Mouse (Mus musculus): ENCODE measurements around the gene Mrpl55.

The Mrpl55 gene

DNA sequence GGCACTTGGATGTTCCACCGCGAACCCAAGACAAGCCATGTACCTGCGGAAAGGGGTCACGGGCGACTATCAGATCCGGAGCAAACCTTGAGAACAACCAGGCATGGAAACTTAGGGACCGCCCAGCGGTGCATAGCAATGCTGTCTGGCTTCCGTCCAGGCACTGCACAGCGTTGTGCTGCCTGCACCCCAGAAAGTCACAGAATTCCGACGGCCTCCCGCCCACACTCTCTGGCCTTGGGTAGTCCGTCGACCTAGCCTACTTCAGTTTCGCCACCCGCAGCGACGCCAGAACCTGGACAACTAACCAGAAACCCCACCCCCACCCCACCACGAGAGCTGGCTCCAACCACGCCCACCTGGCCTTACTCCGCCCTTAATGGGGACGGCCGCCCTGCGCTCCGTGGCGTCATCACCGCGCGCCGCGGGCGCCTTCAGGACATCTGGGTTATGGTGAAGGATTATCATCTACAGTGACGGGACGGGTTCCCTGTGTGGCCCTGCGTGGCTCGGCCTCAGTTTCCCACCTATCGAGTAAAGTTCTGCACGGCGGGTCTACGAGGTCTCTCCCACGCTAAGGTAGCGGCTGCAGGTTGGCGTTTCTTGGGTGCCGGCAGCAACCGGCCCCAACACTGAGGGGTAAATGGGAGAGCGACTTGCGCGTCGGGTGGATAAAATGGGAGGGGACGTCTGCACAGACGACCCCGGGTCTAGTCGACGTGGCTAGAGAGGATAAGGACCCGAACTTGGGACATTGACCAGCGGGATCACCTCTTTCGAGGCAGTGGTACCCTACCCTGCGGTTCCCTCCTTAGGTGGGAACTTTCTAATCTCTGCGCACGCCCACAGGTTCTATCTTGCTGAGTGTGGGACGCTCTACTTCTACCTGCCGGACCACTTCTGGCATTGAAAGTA lies at the start of gene Mrpl55:
TSS of gene Mrpl55 (plus strand) at position 406 of the 915 bp plus-strand sequence.
- DNase-seq (ENCODE audit: low spot score): peak; percentile 93

DNA sequence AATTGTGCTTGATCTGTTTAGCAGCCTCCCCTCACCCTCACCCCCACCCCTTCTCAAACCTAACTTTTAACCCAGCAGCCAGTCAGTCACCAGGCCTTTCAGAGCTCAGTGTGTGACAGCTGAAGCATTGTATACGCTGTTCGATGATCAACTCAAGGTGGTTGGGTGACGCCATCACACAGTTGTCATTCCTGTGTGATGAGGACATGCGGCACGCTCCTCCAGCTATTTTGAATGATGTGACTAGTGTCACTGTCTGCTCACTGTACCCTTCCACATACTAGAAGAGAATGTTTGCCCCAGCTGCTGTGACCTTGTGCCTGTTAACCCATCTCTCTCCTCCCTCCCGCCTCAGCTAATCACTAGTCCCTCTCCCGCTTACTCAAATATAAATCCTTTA lies 48.1 kb upstream of the Mrpl55 start:
- DNase-seq (ENCODE audit: low spot score): no peak

DNA sequence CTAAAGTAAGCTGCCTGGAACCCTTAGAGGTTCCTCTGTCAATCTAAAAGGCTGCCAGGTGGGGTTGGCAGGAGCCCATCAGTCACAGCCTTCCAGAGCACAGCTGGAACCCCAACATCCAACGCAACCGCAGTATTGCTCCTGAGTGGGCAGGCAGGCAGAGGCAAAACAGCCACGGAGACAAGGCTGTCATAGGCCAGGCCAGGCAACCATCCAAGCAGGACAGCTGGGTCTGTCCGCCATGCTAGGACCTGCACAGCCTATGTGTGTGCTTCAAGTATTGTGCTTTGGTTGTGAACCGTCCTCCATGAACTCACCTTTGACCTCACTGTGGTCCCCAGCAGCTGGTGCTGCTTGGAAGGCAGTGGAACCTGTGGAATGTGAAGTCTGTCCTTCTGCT lies 46.4 kb upstream of the Mrpl55 start:
- no peak for DNase-seq (ENCODE audit: low spot score)

DNA sequence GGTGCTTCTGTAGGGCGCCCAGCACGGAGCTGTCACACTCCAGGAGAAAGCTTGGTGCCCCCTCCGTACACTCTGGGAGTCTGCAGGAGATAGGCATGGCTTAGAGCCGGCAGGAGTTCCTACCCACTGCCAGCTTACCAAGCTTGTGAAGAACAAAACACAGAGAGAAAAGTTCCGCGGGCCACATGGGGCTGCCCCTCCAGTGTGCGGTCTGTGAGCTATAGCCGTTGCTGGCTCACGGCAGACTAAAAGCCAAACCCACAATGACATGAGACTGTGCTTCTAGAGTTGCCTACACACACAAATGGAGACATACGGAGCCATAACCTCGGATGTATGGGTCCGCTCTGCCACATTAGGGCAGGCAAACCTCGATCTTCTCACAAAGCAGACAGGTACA lies 43.2 kb upstream of the Mrpl55 start:
- no peak for DNase-seq (ENCODE audit: low spot score)

DNA sequence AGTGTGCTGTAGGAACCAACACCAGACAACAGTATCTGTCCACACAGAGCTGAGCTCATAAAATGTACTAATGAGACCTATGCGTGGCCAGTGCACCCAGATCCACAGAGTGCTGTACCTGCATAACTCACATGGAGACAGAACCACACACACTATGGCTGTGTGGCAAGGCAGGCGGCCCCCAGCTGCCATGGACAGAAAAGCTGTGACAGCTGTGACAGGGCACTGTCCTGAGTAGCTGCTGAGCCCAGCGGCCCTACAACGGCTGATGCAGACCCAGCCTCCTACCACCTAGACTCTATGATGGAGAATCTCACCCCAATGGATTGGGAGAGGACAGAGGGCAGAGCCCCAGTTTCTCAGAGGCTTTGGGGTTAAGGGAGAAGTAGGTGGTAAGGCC lies 42.7 kb upstream of the Mrpl55 start:
- no peak for DNase-seq (ENCODE audit: low spot score)

DNA sequence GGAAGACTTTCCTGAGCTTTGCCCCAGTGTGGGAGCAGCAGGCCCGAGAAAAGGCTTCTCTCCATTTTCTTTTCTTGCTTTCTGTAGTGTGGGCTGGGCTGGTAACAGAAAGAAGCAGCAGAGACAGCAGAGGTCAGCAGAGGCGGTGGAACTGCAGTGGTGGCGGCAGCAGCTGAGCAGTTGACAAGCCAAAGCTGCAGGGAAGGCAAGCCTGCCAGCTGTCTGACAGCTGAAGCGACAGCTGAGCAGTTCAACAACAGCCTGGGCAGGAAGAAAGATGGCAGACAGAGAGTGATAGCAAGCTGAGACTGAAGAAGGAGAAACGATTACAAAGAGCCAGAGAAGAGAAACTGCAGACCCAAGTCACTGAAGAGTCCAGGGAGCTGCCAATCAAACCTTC lies 40.9 kb upstream of the Mrpl55 start:
- peak; percentile 4 for DNase-seq (ENCODE audit: low spot score)

DNA sequence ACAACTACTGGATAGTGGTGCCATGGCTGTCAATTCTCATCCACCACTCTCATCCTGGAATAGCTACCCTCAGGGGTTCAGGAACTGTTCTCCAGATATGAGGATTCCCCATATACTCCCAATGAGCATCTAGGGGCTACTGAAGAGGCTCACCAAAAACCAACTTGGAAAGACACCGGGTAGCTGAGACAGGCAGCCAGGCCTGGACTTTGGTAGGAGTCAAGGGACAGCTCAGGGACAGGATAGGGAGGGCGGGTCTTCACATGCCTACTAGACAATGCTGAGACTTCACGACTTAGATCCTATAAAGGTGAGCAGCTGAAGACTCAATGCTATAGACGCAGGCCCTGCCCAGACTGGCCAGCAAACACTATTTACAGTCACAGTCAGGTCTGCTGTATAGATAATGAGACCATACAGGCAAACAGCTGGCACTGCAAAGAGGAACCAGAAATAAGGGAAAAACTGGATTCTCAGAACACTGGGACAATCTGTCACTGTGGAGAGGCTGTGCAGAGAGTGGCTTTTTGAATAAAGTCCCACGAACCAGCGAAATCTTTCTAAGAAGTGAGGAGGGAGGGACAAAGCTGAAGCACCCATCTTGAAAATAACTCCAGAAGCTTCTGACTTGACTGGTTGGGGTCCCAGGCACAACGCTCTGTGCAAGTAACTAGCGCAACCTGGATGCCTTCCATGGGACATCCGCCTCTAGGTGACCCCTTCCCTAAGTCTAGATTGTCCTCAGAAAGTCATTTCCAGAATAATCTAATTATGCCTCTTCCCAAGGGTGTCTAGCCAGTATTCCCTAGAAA lies 39.6 kb upstream of the Mrpl55 start:
- DNase-seq (ENCODE audit: low spot score): no peak

DNA sequence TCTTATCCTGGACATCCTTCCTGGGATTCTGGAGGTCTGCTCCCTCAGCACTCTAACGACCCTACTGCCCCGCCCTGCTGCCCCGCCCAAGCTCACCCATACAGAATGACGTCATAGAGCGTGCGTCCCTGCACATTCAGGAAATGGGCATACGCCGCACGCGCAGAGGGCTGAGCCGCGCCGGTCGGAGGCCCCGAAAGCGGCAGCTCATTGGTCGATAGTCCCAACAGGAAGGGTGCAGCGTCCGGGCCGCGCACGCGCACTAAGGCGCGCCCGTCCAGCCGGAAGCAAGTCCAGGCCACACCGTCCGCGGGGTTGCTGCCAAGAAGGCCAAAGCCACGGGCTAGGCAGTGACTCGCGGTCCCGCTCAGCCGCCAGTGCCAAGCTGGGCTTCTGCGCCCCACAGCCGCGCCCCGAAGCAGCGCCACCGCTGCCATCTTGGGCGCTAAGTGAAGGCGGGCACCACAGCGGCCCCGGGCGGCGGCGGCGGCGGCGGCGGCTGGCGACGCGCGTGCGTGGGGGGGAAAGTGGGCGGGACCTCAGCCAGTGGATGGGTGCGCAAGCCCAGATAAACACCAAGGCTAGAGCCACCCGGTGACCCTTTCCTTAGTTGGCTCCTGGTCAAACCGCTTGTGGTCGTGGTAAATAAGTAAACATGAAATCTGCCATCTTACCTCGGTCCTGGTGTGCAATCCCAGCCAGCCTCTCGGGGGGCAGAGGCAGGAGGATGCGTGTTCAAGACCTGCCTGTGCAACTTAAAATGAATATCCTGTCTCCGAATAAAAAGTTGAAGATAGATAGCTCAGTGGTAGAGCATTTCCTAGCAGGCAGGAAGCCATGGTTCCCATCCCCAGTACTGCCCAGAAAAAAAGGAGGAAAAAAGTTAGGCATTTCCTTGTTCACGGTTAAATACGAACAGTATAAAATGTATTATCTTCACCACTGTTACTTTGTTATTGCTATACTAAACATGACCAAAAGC lies 38.7 kb upstream of the Mrpl55 start, which contains the start of gene Iba57:
TSS of gene Iba57 (minus strand) at position 485 of the 982 bp plus-strand sequence.
- DNase-seq (ENCODE audit: low spot score): peak; percentile 99

DNA sequence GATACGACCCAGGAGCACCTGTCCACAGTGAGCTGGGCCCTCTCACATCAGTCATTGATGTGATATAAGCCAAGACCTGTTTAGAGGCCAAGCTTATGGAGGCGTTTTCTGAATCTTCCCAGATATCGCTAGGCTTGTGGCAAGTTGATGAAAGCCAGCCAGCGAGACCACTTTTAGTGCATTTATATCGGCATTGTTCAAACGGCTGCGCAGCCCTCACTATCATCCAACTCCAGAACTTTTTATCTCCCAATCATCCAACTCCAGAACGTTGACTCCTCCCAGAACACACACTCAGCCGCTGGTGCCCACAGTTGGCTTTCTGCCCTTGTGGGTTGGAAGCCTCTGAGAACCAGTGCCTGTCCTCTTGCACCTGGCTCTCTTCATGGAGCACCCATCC lies 37.9 kb upstream of the Mrpl55 start:
- no peak for DNase-seq (ENCODE audit: low spot score)

DNA sequence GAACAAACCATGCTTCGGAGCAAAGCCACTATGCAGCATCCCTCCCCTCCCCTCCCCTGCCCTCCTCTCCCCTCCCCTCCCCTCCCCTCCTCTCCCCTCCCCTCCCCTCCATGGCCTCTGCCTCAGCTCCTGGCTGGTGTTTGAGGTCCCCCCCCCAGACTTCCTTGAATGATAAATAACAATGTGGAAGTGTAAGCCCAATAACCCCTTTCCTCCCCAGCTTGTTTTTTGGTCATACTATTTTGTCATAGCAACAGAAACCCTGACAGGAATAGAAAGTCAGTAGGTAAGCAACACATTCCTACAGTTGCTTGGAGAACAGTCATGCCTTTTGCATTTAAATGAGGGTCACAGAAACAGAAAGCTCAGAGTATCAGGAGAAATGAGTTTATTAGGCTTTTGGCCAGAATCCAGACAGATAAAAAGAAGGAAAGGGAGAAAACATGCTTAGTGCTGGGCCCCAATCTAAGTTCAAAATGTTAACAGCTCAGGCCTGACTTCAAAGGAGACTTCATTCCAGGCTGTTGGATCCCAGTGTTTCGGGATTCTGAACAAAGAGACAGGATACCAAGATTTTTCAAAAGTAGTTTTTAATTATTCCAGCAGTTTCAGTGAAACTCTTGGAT lies 36.6 kb upstream of the Mrpl55 start:
- no peak for DNase-seq (ENCODE audit: low spot score)

DNA sequence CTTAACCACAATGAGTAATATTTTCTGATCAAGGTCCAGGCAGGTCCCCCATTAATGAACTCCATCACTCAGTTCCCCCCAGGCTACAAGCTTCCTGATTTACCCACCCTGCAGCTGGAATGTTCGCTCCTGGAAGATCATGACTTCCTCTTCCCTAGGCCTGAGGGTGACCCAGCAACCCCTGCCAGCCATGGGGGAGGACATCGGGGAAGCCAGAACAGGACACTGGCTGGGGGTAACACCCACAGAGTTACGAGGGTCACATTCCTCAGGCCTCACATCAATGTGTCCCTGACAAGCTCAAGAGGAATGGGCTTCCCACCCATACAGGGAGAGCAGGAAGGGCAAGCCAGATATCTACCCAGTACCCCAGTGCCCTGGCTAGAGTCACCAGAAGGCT lies 32.5 kb upstream of the Mrpl55 start:
- DNase-seq (ENCODE audit: low spot score): no peak

DNA sequence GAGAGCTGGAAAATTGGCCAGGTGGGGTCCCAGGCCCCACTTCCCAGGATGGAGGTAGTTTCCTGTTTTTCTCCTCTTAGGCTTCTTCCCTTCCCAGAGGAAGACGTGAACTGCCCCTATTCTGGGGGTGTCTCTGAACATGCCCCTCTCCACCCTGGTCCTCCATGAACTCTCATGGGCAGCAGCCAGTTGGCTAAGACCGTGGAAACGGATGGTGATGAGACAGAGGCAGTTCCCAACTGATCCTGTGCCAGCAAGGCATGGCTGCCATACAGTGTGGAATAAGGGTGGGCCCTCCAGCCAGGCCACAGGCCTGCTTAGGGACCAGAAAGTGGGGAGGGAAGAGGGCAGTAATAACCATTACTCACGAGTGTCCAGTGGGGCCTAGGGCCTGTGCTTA lies 31.7 kb upstream of the Mrpl55 start:
- no peak for DNase-seq (ENCODE audit: low spot score)

DNA sequence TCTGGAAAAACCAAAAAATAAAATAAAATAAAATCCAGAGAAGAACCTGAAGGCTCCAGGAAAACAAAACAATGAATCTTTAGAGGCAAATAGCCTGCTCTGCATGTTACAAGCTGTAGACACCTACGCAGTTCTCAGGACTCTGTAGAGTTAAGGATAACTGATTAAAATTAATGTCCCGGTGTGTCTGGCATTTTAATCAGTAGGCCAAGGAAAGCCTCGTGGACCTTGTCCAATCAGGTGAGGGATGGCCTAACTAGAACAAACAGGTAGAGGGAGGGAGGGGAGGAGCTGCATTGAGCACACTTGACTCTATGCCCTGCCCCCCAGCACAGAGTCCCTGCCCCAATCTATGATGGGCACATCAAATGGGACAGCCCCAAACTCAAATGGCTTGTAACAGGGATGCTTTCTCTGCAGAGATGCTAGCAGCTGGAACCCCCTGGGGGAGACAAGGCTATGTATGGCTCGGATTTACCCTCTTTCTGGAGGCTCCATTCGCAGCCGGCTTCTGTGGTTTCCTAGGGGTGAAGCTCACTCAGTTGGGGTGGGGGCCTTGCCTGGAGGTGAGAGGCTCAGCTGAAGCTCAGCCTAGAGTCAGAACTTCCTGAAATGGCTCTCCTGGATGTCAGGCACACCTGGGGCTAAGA lies 28.0 kb upstream of the Mrpl55 start:
- DNase-seq (ENCODE audit: low spot score): no peak

DNA sequence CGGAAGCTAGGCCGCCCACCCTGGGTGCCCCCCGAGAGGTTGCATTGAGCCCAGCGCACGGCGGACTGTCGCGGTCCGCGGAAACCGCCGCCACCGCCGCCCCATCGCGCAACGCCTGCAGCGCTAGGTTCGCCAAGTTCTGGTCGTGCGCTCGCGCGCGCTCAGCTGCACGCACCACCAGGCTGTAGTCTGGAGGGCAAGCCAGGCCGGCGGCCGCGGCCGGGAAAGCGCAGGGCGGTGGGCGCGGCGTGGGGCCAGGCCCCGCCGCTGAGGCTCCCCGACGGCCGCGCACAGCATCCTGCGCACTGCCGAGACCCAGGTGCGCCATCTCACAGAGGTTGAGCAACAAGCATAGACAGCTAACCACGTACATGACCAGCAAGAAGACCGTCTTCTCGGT lies 25.8 kb upstream of the Mrpl55 start:
- no peak for DNase-seq (ENCODE audit: low spot score)

DNA sequence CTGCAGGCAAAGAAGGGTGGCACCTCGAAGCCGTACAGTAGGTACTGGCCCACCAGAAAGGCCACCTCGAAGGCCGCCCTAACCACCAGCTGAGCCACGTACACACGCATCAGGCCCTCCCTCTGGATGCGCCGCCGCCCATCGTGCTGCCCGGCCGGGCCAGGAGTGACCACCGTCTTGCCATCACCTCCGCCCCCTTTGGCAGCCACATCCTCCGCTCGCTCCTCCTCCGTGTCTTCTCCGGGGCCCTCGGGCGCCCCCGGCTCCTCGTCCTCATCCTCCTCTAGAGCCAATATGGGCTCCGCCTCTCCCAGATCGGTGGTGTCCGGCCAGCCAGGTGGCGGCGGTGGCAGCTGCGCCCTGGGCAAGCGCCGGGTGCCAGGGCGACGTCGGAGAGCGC lies 25.4 kb upstream of the Mrpl55 start:
- DNase-seq (ENCODE audit: low spot score): no peak

DNA sequence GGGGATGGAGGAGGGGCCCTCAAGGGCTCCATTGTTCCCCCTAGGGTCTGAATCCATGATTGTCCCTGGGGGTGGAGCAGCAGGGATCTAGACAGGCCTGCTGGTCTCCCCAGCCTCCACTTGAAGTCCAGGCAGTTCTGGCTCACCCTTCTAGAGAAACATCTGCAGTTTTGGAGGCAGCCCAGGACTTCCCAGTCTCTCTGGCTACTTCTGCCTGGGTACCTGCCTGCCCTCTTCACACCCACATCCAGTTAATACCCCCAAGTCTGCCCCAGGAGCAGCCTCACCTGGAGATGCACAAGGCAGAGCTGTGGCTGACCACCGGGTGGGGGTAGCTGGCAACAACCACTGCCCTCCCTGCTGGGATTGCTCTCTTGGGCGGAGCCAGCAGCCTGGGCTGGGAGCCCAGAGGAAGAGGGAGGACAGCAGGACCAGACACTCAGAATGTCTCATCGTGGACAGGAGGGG lies 19.4 kb upstream of the Mrpl55 start, which contains the start of gene Gjc2:
TSS of gene Gjc2 (minus strand) at position 350 of the 468 bp plus-strand sequence.
- peak; percentile 30 for DNase-seq (ENCODE audit: low spot score)

DNA sequence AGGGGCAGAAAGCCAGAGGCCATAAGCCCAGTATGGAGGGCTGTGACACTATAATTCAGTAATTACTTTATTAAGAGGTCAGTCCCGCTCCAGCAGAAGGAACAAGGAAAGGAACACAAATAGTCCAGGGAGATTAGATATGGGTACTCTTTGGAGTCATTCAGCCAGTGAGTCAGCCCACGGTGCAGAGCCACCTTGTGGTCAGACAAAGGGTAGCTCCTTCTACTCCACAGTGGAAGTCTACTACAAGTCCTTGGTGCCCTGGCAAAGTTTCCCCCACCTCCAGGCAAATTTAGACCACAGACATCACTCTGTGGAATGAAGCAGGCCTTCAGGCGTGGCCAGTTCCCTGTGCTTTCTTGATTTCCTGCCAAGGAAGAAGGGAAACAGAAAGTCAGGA lies 18.5 kb upstream of the Mrpl55 start:
- DNase-seq (ENCODE audit: low spot score): peak; percentile 60

DNA sequence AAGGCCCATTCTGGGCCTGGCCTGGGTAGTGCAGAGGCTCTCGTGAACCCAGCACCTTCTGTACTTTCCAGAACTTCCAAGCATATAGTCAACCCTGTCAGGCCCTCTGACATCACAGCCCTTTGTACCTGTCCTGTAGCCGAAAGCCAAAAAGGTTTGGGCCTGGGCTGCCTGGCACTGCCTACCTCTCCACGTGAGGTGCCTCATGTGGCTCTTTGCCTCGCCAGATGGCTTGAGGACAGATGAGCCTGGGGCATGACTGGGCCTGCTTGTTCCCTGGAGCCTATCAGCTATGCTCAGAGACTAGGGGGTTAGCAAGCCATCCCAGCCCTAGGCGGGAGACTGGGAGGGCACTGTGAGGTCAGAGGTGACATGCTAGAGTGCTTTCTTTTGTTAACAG lies 16.8 kb upstream of the Mrpl55 start:
- no peak for DNase-seq (ENCODE audit: low spot score)

DNA sequence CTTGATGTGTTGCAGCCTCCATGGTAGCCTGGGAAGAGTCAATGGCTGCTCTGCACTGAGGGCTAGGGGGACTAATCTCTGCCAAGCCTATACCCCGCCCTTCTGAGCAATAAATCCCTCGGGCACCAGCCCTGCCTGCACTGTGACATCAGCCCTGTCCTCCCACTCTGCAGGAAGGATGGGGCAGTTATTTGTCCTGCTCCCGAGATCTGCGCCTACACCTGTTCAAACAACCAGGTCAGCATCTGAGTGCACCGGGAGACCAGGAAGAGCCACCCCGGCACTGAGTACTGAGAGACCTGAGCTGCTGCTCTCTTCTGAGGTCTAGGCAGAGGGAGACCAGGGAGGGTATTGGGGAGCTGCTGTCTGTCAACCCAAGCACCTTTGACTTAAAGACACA lies 14.6 kb upstream of the Mrpl55 start:
- DNase-seq (ENCODE audit: low spot score): no peak

DNA sequence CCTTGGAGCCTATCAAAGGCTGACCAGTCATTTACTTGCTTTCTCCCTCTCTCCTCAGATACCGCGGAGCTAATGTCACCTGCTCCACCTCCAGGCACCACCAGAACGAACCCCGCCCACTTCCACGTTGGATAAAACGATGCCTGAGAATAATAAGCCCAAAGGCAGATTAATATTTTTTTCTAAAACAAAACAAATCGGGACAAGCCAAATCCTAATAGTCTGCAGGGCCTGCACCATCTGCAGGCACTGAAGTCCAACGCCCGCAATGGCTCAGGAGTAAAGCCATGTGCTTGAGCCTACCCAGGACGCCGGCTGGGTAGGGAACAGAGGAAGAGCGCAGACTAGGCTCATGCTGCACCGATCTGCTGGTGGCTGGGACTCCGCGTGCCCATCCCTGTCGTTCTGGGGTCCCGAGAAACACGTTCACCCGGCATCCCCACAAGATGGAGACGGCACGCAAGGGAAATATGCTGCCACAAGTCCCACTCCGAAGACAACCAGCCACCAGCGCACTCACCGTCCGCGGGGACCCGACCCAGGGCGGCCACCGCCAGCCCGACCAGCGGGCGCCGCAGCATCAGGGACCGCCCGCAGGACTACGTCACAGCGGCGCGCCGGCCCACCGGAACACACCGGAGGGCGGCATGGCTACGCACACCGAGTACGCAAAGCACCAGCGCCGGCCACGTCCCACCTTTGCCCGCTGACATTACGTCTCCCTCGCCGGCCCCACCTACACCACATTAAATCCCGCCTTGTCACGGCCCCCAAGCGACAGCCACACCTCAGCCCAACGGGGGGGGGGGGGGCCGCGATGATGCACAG lies 10.8 kb upstream of the Mrpl55 start:
- peak; percentile 96 for DNase-seq (ENCODE audit: low spot score)
